Mouse (Mus musculus): ENCODE measurements around the gene Shroom3.

- no peak for TF ChIP-seq POLR2A (IDR thresholded peaks at IDR 0.05; ENCODE audit: borderline replicate concordance, control insufficient read depth, low read depth, low read length)
- no peak for TF ChIP-seq CTCF (IDR thresholded peaks at IDR 0.05; ENCODE audit: control insufficient read depth, insufficient read depth, low read length)
Measured at GRCm38 (mm10) chr5:92684715-92685460, 1.7 kb downstream of the Shroom3 start.

Data from bone marrow, adult 2 months (tissue).